Mouse (Mus musculus) small intestine, adult 2 months (tissue): Measurements from ENCODE around the gene Trabd2b.

ENCODE experiments used
- CTCF ChIP-seq: fragments of 200-500 bp; IDR thresholded peaks from 2 replicates; pipeline ENCODE4 v1.5.1; 2012; ENCODE audit warnings: low read depth, mild to moderate bottlenecking, control low read depth, inconsistent platforms, low read length, moderate library complexity, mixed read lengths; ENCODE audit not compliant: insufficient replicate concordance, insufficient read length; ENCODE audit errors: extremely low read depth
- POLR2A ChIP-seq: fragments of 200-500 bp; IDR thresholded peaks from 2 replicates; pipeline ENCODE4 v1.6.1; 2012; ENCODE audit warnings: low read depth, mild to moderate bottlenecking, control low read depth, inconsistent platforms, low read length, moderate library complexity

DNA sequence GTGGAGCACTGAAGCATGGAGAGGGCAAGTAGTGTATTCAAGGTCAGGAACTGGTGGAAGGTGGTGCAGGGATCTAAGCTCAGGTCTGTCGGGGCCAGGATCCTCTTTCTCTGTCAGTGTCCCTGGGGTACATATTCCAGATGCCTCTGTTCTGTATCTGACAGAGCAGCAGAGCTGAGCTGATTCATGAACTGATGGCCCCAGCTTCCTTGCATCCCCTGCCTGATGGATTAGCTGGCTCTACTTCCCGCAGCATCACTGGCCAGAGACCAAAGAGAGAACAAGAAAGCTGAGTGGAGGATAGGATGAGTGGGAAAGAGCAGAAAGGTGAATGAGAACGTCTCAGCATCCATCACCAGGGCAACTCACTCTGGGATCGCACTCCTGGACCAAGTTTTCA, 41.5 kb upstream of the Trabd2b start:
- TF ChIP-seq CTCF (no peak), POLR2A (no peak)
